Comparison of ENCODE assay signal across 8 mouse cellular contexts in genomic region chr13:37453203-37453602, GRCm38 (mm10).
DNase-seq lines count a peak whose midpoint lies in the region; ATAC-seq lines count a peak whose summit lies in the region.

No protein-coding gene starts in this region.

- H3K9ac ChIP-seq in hindbrain, embryonic 12.5 days: no peak overlapping the region

- WGBS in hindbrain, embryonic 12.5 days: 7% methylated on average over 13 of the region's 13 CpGs

- H3K4me3 ChIP-seq in hindbrain, embryonic 12.5 days: no peak overlapping the region

- 0 out of 2 replicates have a peak, but pooled peaks cover 3% of the 10 kb centered on the region for H3K27me3 ChIP-seq in hindbrain, embryonic 12.5 days

- peak overlapping the region; percentile 54 for H3K4me2 ChIP-seq in hindbrain, embryonic 12.5 days (replicated peaks)

- peak; percentile 35; the same call in 1 of the 2 replicates for ATAC-seq in hindbrain, embryonic 12.5 days (ENCODE audit: low FRiP score)

- no peaks in the 10 kb centered on the region for H3K36me3 ChIP-seq in hindbrain, embryonic 12.5 days

- H3K27ac ChIP-seq in hindbrain, embryonic 12.5 days: no peak overlapping the region

- DNase-seq in MN1 (ENCODE audit: low spot score): peak; percentile 93
- DNase-seq in cerebellum, adult 8-10 months: peak; percentile 43
- peak; percentile 66 to 79 for DNase-seq in frontal cortex, postnatal 10 days (ENCODE audit: low spot score in 2 of 2)
- peak; percentile 58 to 72 for DNase-seq in layer of hippocampus, postnatal 25 days (ENCODE audit: extremely low spot score in 1 of 2, low spot score in 1 of 2)
- peak; percentile 90 for DNase-seq in lung, postnatal 14 days
- DNase-seq in ovary, postnatal 36 days (ENCODE audit: low spot score): peak; percentile 82
- peak; percentile 70 for DNase-seq in thymus, postnatal 14 days

- H3K9me3 ChIP-seq in hindbrain, embryonic 12.5 days (replicated peaks): no peaks in the 10 kb centered on the region

- peaks cover 22% of the 10 kb centered on the region for H3K4me1 ChIP-seq in hindbrain, embryonic 12.5 days

Comparison
In these comparisons a context has a peak if more than half of its experiments do, and no peak if none do; other contexts are left out.
1. DNase-seq: peak in every context shown above with its lines; median percentile 93 in MN1; 90 in lung, postnatal 14 days; 82 in ovary, postnatal 36 days; 72 in frontal cortex, postnatal 10 days; 70 in thymus, postnatal 14 days; 65 in layer of hippocampus, postnatal 25 days; 43 in cerebellum, adult 8-10 months.